Mouse (Mus musculus): Measurements from ENCODE around the gene Slc9a1. TPM values are rescaled to one million over a fixed set of nuclear protein-coding genes. Genes with fewer than 3 reads are reported as not detected.

Gene Slc9a1
- total and polyA plus RNA-seq, 2 experiments from 2014 or later, result 4.4 to 30.8 TPM

DNA sequence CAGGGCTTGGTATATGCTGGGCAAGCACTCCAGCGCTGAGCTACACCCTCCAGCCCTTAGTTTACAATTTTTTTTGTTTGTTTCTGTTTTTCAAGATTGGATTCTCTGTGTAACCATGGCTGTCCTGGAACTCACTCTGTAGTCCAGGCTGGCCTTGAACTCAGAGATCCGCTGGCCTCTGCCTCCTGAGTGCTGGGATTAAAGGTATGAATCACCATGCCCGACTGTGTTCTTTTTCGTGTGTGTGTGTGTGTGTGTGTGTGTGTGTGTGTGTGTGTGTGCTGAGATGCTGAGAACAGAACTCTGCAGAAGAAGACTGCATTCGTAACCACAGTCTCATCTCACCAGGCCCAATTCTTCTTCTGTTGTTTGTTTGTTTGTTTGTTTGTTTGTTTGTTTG, 34.8 kb downstream of the Slc9a1 start:
- 83% methylated on average over 5 of the region's 5 CpGs for WGBS
- ATAC-seq (ENCODE audit: insufficient read depth, low read depth) (no peak), DNase-seq (ENCODE audit: low spot score) (no peak)
- TF ChIP-seq CTCF (IDR thresholded peaks at IDR 0.05; ENCODE audit: low read depth) (no peak), EP300 (IDR thresholded peaks at IDR 0.05; ENCODE audit: low read depth) (no peak)
- Histone ChIP-seq H3K27me3 (ENCODE audit: control insufficient read depth, insufficient read depth, low read length) (no peaks in the 10 kb centered on the region), H3K4me3 (ENCODE audit: low read depth, low read length) (no peak overlapping the region), H3K9ac (replicated peaks; ENCODE audit: low read depth, low read length) (no peak overlapping the region), H3K9me3 (replicated peaks; ENCODE audit: control insufficient read depth, low read length) (no peaks in the 10 kb centered on the region), H3K36me3 (replicated peaks; ENCODE audit: control insufficient read depth, insufficient read depth, low read length) (no peaks in the 10 kb centered on the region), H3K4me2 (ENCODE audit: low read depth, low read length) (no peak overlapping the region), H3K27ac (ENCODE audit: low read depth) (no peak overlapping the region), H3K4me1 (ENCODE audit: control insufficient read depth, insufficient read depth) (peaks cover 25% of the 10 kb centered on the region)

DNA sequence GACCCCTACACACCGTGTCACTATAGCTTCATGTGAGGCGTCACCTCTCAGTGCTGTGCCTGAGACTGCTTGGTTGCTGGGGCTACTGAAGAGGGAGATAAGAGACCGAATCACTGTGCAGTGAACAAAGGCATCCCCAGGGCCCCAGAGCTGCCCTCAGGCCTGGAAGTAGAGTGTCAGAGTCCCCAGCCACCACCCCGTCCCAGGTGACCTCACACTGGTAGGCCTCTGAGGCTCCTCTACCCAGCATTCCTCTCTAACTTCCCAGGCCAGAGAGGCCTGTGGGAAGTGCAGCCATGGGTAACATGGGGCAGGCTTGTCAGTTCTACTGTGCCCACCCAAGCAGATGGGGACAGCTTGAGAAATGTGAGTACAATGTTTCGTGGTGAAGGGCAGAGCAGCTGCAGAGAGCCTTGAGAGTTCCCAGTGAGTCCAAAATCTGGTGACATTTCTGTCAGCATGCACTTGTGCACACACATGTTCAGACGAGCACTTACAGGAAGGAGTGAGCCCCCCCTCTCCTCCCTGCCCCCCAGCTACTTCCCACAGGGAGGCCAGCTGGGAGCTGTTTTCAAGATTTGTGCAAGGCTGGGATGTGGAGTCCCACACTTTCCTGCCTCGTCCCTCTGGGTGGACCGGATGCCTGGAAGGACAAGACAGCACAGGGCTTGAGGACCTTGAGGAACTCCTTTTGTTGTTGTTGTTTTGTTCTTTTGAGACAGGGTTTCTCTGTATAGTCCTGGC, 37.0 kb downstream of the Slc9a1 start:
- Histone ChIP-seq H3K9me3 (replicated peaks; ENCODE audit: control insufficient read depth, low read length) (no peaks in the 10 kb centered on the region), H3K36me3 (replicated peaks; ENCODE audit: control insufficient read depth, insufficient read depth, low read length) (no peaks in the 10 kb centered on the region), H3K27ac (ENCODE audit: low read depth) (peak overlapping the region; percentile 52; the same call in 1 of the 2 replicates), H3K9ac (replicated peaks; ENCODE audit: low read depth, low read length) (no peak overlapping the region), H3K27me3 (ENCODE audit: control insufficient read depth, insufficient read depth, low read length) (no peaks in the 10 kb centered on the region), H3K4me1 (ENCODE audit: control insufficient read depth, insufficient read depth) (peaks cover 25% of the 10 kb centered on the region), H3K4me2 (ENCODE audit: low read depth, low read length) (no peak overlapping the region), H3K4me3 (ENCODE audit: low read depth, low read length) (no peak overlapping the region)
- DNase-seq (ENCODE audit: low spot score) (no peak), ATAC-seq (ENCODE audit: insufficient read depth, low read depth) (no peak; the same call in 1 of the 2 replicates)
- TF ChIP-seq EP300 (IDR thresholded peaks at IDR 0.05; ENCODE audit: low read depth) (no peak), CTCF (IDR thresholded peaks at IDR 0.05; ENCODE audit: low read depth) (no peak)
- 45% methylated on average over 8 of the region's 8 CpGs for WGBS

DNA sequence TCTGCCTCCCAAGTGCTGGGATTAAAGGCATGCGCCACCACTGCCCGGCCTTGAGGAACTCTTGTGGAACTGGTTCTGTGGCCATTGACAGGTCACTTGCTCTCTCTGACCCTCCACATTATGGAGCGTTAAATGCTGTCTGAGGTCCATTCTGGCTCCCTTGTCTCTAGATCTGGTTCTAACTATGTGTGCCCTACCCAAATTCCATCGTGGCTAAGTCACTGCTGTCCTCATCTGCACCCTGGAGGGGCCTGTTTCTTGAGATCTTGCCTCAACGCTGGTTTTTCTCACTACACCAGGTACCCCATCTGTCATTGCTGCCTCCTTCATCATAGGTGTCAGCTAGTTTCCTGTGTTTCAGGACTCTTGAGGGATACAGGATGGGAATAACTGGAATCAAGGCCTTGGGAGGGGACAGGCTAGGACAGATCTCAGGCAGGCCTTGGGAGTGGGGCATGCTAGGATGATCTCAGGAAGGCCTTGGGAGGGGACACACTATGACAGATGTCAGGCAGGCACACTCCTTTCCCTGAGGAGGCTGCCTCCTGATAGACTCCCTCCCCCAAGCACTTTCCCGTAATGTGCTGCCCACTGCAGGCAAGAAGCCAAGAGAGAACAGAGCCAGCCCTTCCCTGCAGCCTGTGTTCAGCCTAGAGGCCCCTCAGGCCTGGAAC, 37.7 kb downstream of the Slc9a1 start:
- H3K27me3 ChIP-seq (ENCODE audit: control insufficient read depth, insufficient read depth, low read length), result no peaks in the 10 kb centered on the region
- TF ChIP-seq EP300 (IDR thresholded peaks at IDR 0.05; ENCODE audit: low read depth) (no peak), CTCF (IDR thresholded peaks at IDR 0.05; ENCODE audit: low read depth) (peak; percentile 15; the same call in 1 of the 2 replicates)
- H3K9me3 ChIP-seq (replicated peaks; ENCODE audit: control insufficient read depth, low read length), result no peaks in the 10 kb centered on the region
- peaks cover 5% of the 10 kb centered on the region for H3K36me3 ChIP-seq (replicated peaks; ENCODE audit: control insufficient read depth, insufficient read depth, low read length)
- peak overlapping the region; percentile 52 for H3K27ac ChIP-seq (ENCODE audit: low read depth)
- H3K4me3 ChIP-seq (ENCODE audit: low read depth, low read length), result no peak overlapping the region
- H3K4me2 ChIP-seq (ENCODE audit: low read depth, low read length), result no peak overlapping the region
- H3K4me1 ChIP-seq (ENCODE audit: control insufficient read depth, insufficient read depth), result peaks cover 21% of the 10 kb centered on the region
- peak; percentile 63 for ATAC-seq (ENCODE audit: insufficient read depth, low read depth)
- no peak overlapping the region; the same call in 1 of the 2 replicates for H3K9ac ChIP-seq (replicated peaks; ENCODE audit: low read depth, low read length)
- DNase-seq (ENCODE audit: low spot score), result no peak
- 50% methylated on average over 6 of the region's 6 CpGs for whole genome bisulfite sequencing

DNA sequence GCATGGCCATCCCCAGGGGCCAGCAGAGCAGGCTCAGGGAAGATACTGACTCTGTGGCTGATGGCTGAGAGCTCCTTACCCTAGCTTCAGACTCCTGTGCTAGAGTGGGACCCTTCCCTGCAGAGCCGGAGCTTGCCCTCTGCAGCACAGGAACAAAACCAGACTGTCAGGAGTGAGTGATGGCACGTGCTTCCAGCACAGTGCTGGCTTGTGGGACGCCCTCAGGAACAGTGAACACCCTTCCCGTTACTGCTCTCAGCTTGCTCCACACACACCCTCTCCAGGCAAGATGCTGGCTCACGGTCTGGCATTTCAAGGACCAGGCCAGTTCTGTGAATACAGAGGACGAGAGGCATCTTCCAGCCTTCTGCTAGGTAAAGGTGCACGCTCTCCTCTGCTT, 38.5 kb downstream of the Slc9a1 start:
- Histone ChIP-seq H3K4me3 (ENCODE audit: low read depth, low read length) (no peak overlapping the region), H3K27me3 (ENCODE audit: control insufficient read depth, insufficient read depth, low read length) (no peaks in the 10 kb centered on the region), H3K27ac (ENCODE audit: low read depth) (peak overlapping the region; percentile 52), H3K4me1 (ENCODE audit: control insufficient read depth, insufficient read depth) (peaks cover 21% of the 10 kb centered on the region), H3K36me3 (replicated peaks; ENCODE audit: control insufficient read depth, insufficient read depth, low read length) (peaks cover 13% of the 10 kb centered on the region), H3K9me3 (replicated peaks; ENCODE audit: control insufficient read depth, low read length) (no peaks in the 10 kb centered on the region), H3K9ac (replicated peaks; ENCODE audit: low read depth, low read length) (no peak overlapping the region; the same call in 1 of the 2 replicates), H3K4me2 (ENCODE audit: low read depth, low read length) (no peak overlapping the region)
- TF ChIP-seq EP300 (IDR thresholded peaks at IDR 0.05; ENCODE audit: low read depth) (no peak), CTCF (IDR thresholded peaks at IDR 0.05; ENCODE audit: low read depth) (no peak)
- DNase-seq (ENCODE audit: low spot score), result no peak
- ATAC-seq (ENCODE audit: insufficient read depth, low read depth), result 0 out of 2 replicates have a peak, but pooled peaks have one; percentile 24
- WGBS, result 42% methylated on average over 7 of the region's 7 CpGs

DNA sequence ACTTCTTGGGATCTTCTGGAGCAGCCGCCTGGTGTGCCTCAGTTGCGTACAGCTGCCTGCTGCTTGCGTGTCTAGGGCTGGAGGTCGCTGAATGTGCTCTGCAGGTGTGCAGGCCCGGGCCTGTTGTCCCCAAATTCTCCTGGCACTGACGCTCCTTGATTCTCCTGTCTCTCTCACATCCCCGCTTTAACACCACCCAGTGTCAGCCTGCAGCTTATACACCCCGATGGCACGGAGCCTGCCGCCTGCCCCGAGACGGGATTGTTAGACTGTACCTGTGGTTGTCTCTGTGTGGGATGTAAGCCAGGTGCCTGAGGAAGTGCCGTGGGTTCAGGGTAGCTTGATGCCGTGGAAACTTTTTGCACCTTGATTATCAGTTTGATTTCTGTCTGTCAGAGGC, 41.5 kb downstream of the Slc9a1 start:
- DNase-seq (ENCODE audit: low spot score) (no peak), ATAC-seq (ENCODE audit: insufficient read depth, low read depth) (no peak)
- no peak overlapping the region for H3K27ac ChIP-seq (ENCODE audit: low read depth)
- WGBS, result 88% methylated on average over 14 of the region's 14 CpGs
- no peak overlapping the region for H3K4me2 ChIP-seq (ENCODE audit: low read depth, low read length)
- no peaks in the 10 kb centered on the region for H3K27me3 ChIP-seq (ENCODE audit: control insufficient read depth, insufficient read depth, low read length)
- peaks cover 28% of the 10 kb centered on the region for H3K36me3 ChIP-seq (replicated peaks; ENCODE audit: control insufficient read depth, insufficient read depth, low read length)
- H3K9ac ChIP-seq (replicated peaks; ENCODE audit: low read depth, low read length), result no peak overlapping the region
- peaks cover 21% of the 10 kb centered on the region for H3K4me1 ChIP-seq (ENCODE audit: control insufficient read depth, insufficient read depth)
- H3K9me3 ChIP-seq (replicated peaks; ENCODE audit: control insufficient read depth, low read length), result no peaks in the 10 kb centered on the region
- TF ChIP-seq EP300 (IDR thresholded peaks at IDR 0.05; ENCODE audit: low read depth) (no peak), CTCF (IDR thresholded peaks at IDR 0.05; ENCODE audit: low read depth) (no peak)
- no peak overlapping the region for H3K4me3 ChIP-seq (ENCODE audit: low read depth, low read length)

All from heart, postnatal 0 days (tissue).